Mouse (Mus musculus): ENCODE results near the gene Riok2. TPM values are rescaled to one million over a fixed set of nuclear protein-coding genes. Genes with fewer than 3 reads are reported as not detected.

The Riok2 gene
- polyA plus RNA-seq, 1 experiment from 2014 or later: 25.9 TPM

Other genes starting within 250 kb of the Riok2 start
- gene Lix1, start 28.4 kb downstream of the Riok2 start, polyA plus RNA-seq (2016; fragmentation: Nextera tagmentation; extraction: Ambion mirVana): 31.6 and 55.2 TPM in 2 replicates